Mouse (Mus musculus) ES-E14 (cell line): ENCODE data around the gene Rergl.

ENCODE experiments used
- HCFC1 ChIP-seq: IDR thresholded peaks from 2 replicates; pipeline ENCODE4 v1.6.1; 2012; ENCODE audit warnings: low read length, inconsistent platforms, borderline replicate concordance; ENCODE audit not compliant: insufficient read depth
- MAFK ChIP-seq: IDR thresholded peaks from 2 replicates; pipeline ENCODE4 v1.6.1; 2014; ENCODE audit warnings: mild to moderate bottlenecking, low read depth, low read length, inconsistent platforms; ENCODE audit not compliant: insufficient read depth

GRCm38 (mm10) chr6:139464292-139464691 is 37.5 kb downstream of the Rergl start:
- TF ChIP-seq MAFK (no peak), HCFC1 (no peak)
